Mouse (Mus musculus) neural tube, postnatal 0 days (tissue): ENCODE results near the gene Mras. TPM values are rescaled to one million over a fixed set of nuclear protein-coding genes. Genes with fewer than 3 reads are reported as not detected.

ENCODE experiments used
- polyA plus RNA-seq: library from polyadenylated mRNA; unstranded; fragments of >200 nt; fragmentation: Nextera tagmentation; extraction: Ambion mirVana; gene quantifications from 2 replicates; pipeline ENCODE4 v1.2.1, GENCODE M21; 2015

Gene Mras
- 98.1 and 108 TPM in 2 replicates for polyA plus RNA-seq

DNA sequence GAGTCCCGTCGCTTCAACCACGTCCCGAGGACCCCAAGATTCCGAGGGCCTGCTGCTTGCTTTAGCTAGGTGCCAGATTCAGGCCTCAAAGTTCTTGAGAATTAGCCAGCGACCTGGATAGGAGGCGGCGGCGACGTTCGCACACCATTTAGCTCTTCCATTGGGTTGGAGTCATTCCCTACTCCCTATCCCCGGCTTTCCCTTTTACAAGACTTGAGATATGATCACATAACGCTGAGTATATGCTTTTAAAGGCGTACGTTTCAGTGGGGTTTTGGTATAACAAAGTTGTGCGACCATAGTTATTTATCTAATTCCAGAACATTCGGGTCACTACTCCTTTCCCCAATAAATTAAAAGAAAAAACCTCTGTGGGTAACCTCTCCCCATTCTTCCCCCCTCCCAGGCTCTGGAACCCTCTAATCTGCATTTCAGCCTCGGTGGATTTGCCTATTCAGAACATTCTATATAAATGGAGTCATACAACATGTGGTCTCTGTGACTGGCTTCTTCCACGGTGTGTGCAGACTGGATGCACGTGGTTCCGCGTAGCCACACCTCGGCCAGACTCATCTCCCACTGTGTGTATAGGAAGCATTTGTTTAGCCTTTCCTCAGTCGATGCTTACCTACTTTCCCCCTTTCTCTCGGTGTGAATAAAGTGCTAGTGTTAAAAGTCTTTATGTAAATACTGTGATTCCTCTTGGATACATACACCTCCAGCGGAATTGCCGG is at the start of gene Mras:
Mras (minus strand) TSS at position 351 of the 734 bp plus-strand sequence.

DNA sequence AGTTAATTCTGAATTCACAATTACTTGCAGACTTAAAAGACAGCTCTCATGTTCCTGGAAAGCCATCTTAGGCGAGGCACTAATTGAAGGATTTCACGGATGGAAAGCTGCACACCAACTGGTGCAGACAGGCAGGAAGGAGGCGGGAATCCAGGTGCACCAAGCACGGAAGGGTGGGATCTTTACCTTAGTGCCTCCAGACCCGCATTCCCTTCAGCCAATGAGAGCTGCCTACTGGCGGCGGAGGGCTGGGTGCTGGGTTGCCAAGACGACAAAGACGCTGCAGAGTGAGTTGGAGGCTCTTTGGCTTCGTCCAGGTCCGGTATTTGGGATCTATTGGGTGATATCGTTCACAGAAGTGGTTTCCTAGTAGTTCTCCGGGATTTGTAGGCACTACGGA is 14.0 kb upstream of the Mras start, which contains the start of gene Nme9:
Nme9 (plus strand) TSS at position 315 of the 400 bp plus-strand sequence.

DNA sequence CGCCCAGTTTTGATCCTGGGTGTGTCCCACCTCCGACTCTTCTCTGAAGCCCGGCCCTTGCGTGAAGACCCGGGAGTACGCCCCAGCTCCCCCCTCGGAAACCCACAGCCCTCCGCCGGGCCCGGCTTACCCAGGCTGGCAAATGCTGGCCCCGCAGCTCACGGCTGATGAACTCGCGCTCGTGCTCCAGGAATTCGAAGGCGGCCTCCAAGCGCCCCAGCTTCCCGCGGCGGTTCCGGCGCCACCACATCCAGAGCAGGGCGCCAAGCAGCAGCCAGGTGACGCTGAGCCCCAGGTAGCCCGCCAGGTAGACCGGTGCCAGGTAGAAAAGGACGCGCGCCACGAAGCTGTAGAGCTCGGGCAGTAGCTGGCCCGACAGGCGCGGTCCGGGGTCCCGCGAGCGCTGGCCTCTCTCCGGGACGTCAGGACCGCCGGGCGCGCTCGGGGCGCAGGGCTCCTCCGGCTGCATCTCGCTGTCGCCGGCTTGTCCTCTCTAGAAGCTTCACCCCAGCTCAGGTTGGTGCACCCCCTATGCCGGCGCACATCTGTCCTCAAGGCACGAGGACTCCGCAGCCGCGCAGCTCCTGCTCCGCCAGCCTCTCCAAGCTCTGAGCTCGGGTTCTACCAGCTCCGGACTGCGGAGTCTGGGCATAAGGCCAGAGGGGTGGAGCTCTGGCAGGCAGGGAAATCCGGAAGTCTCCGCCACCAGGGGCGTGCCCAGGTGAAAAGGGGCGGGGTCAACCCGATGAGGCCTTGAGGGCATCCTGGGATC is 79.1 kb downstream of the Mras start, which contains the start of gene Esyt3:
Esyt3 (minus strand) TSS at position 637 of the 772 bp plus-strand sequence.

Other genes starting within 250 kb of the Mras start
- not detected in 2 replicates for gene Faiml, start 200.1 kb downstream of the Mras start, polyA plus RNA-seq
- gene Cep70, start 194.0 kb downstream of the Mras start, polyA plus RNA-seq = 39.1 and 45.0 TPM in 2 replicates
- 1.2 and 1.3 TPM in 2 replicates for gene Esyt3, start 78.8 kb downstream of the Mras start, polyA plus RNA-seq
- 1.1 and 1.2 TPM in 2 replicates for gene Nme9, start 14.1 kb upstream of the Mras start, polyA plus RNA-seq
- gene Armc8, start 131.5 kb upstream of the Mras start, polyA plus RNA-seq = 65.5 and 67.6 TPM in 2 replicates
- 18.9 and 20.9 TPM in 2 replicates for gene Dbr1, start 138.4 kb upstream of the Mras start, polyA plus RNA-seq
- not detected in 2 replicates for gene A4gnt, start 175.1 kb upstream of the Mras start, polyA plus RNA-seq
- 8.5 and 9.9 TPM in 2 replicates for gene Dzip1l, start 192.1 kb upstream of the Mras start, polyA plus RNA-seq